In the genomic region with DNA sequence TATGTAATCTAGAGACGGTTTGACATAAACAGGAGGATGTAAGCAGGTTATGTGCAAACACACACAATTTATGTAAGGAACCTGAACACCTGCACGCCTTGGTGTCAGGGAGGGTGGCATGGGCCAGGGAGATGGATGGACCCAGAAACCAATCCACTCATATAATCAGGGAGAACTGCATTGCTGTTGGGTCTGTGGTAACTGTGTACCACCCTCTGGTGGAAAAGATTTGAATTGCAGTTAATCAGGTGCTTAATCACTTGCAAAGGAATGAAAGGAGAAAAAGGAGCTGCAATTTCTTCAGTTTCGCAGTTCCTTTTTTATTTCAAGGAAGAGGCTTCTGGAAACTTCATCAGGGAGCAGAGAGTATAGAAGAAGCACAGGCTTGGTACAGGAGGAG, we compare ENCODE assay signal across 10 mouse cellular contexts. TPM values are rescaled to one million over a fixed set of nuclear protein-coding genes. Genes with fewer than 3 reads are reported as not detected.
DNase-seq lines count a peak whose midpoint lies in the region; ATAC-seq and TF ChIP-seq lines count a peak whose summit lies in the region.
"Had no signal": no experiment of that assay in that cellular context is flagged by ENCODE, and none has a peak within 500 bp of the region (broad histone marks: within the 10 kb centered on the region; RNA-seq: fewer than 3 reads in every experiment).

No protein-coding gene starts in this region.

- H3K36me3 ChIP-seq in hindbrain, postnatal 0 days (ENCODE audit: insufficient read depth, low read length): no peaks in the 10 kb centered on the region
- H3K36me3 ChIP-seq: heart, embryonic 13.5 days; midbrain, embryonic 12.5 days had no signal

- DNase-seq in cerebellum, adult 9-10 months: peak; percentile 11
- DNase-seq in cerebellum, adult 11 months: no peak
- DNase-seq in layer of hippocampus, adult 9-11 months: peak; percentile 28
- no peak for DNase-seq in layer of hippocampus, adult 8-10 months (ENCODE audit: low spot score in 2 of 2)
- peak; percentile 25 for DNase-seq in MN1 (ENCODE audit: low spot score)
- DNase-seq in hindbrain, postnatal 0 days (ENCODE audit: low spot score): peak; percentile 68
- no peak for DNase-seq in gastrocnemius, adult 8-10 months (ENCODE audit: low spot score in 2 of 2)
- no peak for DNase-seq in spleen, postnatal 10 days (ENCODE audit: low spot score in 2 of 2)

- H3K4me2 ChIP-seq in hindbrain, postnatal 0 days (ENCODE audit: low read depth, low read length): no peak overlapping the region
- H3K4me2 ChIP-seq: heart, embryonic 13.5 days; midbrain, embryonic 12.5 days had no signal

- no peak overlapping the region for H3K4me3 ChIP-seq in hindbrain, postnatal 0 days (ENCODE audit: low read length)
- H3K4me3 ChIP-seq: heart, embryonic 13.5 days; midbrain, embryonic 12.5 days had no signal

- peak; percentile 76 for TF ChIP-seq CTCF in hindbrain, postnatal 0 days (IDR thresholded peaks at IDR 0.05; ENCODE audit: low read depth)

- no peaks in the 10 kb centered on the region for H3K9me3 ChIP-seq in hindbrain, postnatal 0 days (ENCODE audit: low read length)
- H3K9me3 ChIP-seq: heart, embryonic 13.5 days; midbrain, embryonic 12.5 days had no signal

- no peaks in the 10 kb centered on the region for H3K4me1 ChIP-seq in hindbrain, postnatal 0 days (ENCODE audit: insufficient read depth, low read length)
- H3K4me1 ChIP-seq: heart, embryonic 13.5 days; midbrain, embryonic 12.5 days had no signal

- no peak overlapping the region for H3K9ac ChIP-seq in hindbrain, postnatal 0 days (replicated peaks; ENCODE audit: low read length)
- H3K9ac ChIP-seq: heart, embryonic 13.5 days; midbrain, embryonic 12.5 days had no signal

- H3K27ac ChIP-seq in hindbrain, postnatal 0 days: no peak overlapping the region
- H3K27ac ChIP-seq: heart, embryonic 13.5 days; midbrain, embryonic 12.5 days had no signal

- ATAC-seq in hindbrain, postnatal 0 days: no peak

- no peaks in the 10 kb centered on the region for H3K27me3 ChIP-seq in hindbrain, postnatal 0 days (ENCODE audit: insufficient read depth, low read length)
- H3K27me3 ChIP-seq: midbrain, embryonic 12.5 days had no signal

- WGBS in hindbrain, postnatal 0 days: 70% methylated on average over 3 of the region's 3 CpGs

RNA-seq across cellular contexts. Expression of gene Trim42, which starts 46.9 kb away (rescaled TPM):
- not detected for total RNA-seq in layer of hippocampus, adult 8-10 months (2022)
- total RNA-seq in hindbrain, postnatal 0 days (2014; rRNA removed): not detected in 2 replicates
- not detected in 2 replicates for polyA plus RNA-seq in hindbrain, postnatal 0 days (2015; fragmentation: Nextera tagmentation; extraction: Ambion mirVana)
- total RNA-seq in gastrocnemius, adult 8-10 months (2022): not detected
- polyA plus RNA-seq: heart, embryonic 13.5 days; midbrain, embryonic 12.5 days had no signal

Comparison
In these comparisons a context has a peak if more than half of its experiments do, and no peak if none do; other contexts are left out.
1. DNase-seq: peak in cerebellum, adult 9-10 months (single experiment), layer of hippocampus, adult 9-11 months (single experiment), MN1 (single experiment) and hindbrain, postnatal 0 days (single experiment); none in cerebellum, adult 11 months (single experiment), layer of hippocampus, adult 8-10 months (0 of 2), gastrocnemius, adult 8-10 months (0 of 2) and spleen, postnatal 10 days (0 of 2).